Mouse (Mus musculus): ENCODE data around the gene Ap2b1. TPM values are rescaled to one million over a fixed set of nuclear protein-coding genes. Genes with fewer than 3 reads are reported as not detected.

The Ap2b1 gene
- polyA plus RNA-seq, 1 experiment, result 115 TPM

DNA sequence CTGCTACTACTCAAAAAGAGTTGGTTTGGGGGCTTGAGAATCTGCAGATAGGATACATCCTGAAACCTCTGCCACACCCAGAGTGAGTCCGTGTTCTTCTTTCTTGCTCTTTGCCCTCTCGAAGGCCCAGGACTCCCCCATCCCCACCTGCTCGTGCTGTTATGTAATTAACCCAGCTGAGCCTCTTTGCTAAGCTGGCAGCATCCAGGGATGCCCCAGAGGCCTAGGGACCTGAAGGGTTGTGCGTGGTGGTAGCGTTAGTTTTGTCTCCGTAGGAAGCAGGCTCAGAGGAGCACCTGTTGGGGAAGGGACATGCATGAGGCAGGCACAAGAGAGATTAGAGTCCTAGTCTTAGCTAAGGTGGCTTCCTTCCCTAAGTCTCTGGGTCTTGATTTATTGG is 111.7 kb downstream of the Ap2b1 start:
- no peak for TF ChIP-seq CTCF (IDR thresholded peaks at IDR 0.05; ENCODE audit: borderline replicate concordance, insufficient read depth, low read length)
- TF ChIP-seq POLR2A (IDR thresholded peaks at IDR 0.05; ENCODE audit: low read depth, low read length), result no peak
- H3K4me3 ChIP-seq (ENCODE audit: insufficient read depth, low read length), result no peak overlapping the region
- no peak overlapping the region for H3K27ac ChIP-seq (ENCODE audit: insufficient read depth, low read length)
- H3K4me1 ChIP-seq (ENCODE audit: control insufficient read depth, insufficient read depth, low read length), result no peaks in the 10 kb centered on the region

DNA sequence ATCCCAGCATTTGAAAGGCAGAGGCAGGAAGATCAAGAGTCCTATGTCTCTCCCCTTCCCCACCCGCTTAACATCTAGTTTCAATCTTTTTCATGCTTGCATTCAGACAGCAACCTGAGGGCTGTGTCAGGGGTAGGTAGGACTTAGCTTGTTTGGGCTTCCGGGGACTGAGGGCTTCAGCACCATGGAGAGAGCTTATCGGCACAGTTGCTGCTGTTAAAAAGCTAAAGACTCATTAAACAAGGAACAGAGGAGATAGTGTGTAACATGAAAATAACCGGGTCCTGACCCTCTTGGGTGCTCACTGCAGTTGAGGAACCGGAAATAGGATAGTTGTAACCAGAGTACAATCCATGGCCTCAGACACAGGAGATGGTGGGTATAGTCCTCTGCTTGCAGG is 118.3 kb downstream of the Ap2b1 start:
- Histone ChIP-seq H3K4me1 (ENCODE audit: control insufficient read depth, insufficient read depth, low read length) (no peaks in the 10 kb centered on the region), H3K4me3 (ENCODE audit: insufficient read depth, low read length) (no peak overlapping the region), H3K27ac (ENCODE audit: insufficient read depth, low read length) (no peak overlapping the region)
- no peak for TF ChIP-seq POLR2A (IDR thresholded peaks at IDR 0.05; ENCODE audit: low read depth, low read length)
- TF ChIP-seq CTCF (IDR thresholded peaks at IDR 0.05; ENCODE audit: borderline replicate concordance, insufficient read depth, low read length), result no peak

DNA sequence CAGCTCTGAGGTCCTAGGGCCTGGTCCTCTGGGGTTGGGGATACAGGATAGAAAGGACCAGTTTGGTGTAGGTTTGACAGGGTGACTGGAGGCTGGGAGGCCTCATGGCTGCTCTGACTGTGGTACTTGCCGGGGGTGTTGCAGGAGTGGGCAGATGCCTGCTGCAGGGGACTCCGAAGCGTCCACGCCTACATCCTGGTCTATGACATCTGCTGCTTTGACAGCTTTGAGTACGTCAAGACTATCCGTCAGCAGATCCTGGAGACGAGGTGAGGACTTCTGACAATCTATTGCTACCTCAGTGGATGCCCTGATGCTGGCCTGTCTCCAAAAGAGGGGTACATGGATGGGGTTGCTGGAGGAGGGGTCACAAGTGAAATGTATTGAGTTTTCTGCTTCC is 118.9 kb downstream of the Ap2b1 start:
- H3K27ac ChIP-seq (ENCODE audit: insufficient read depth, low read length), result no peak overlapping the region
- H3K4me3 ChIP-seq (ENCODE audit: insufficient read depth, low read length), result no peak overlapping the region
- H3K4me1 ChIP-seq (ENCODE audit: control insufficient read depth, insufficient read depth, low read length), result no peaks in the 10 kb centered on the region
- no peak for TF ChIP-seq POLR2A (IDR thresholded peaks at IDR 0.05; ENCODE audit: low read depth, low read length)
- TF ChIP-seq CTCF (IDR thresholded peaks at IDR 0.05; ENCODE audit: borderline replicate concordance, insufficient read depth, low read length), result no peak

DNA sequence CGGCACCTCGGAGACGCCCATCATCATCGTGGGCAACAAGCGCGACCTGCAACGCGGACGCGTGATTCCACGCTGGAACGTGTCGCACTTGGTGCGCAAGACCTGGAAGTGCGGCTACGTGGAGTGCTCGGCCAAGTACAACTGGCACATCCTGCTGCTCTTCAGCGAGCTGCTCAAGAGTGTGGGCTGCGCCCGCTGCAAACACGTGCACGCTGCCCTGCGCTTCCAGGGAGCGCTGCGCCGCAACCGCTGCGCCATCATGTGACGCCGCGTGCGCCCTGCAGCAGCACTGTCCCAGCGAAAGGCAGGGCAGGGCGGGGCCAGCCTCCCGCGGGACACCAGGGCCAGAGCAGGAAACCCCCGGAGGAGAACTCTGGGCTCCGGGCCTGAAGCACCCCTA is 119.7 kb downstream of the Ap2b1 start:
- TF ChIP-seq POLR2A (IDR thresholded peaks at IDR 0.05; ENCODE audit: low read depth, low read length), result no peak
- no peak overlapping the region for H3K27ac ChIP-seq (ENCODE audit: insufficient read depth, low read length)
- no peak overlapping the region for H3K4me3 ChIP-seq (ENCODE audit: insufficient read depth, low read length)
- no peaks in the 10 kb centered on the region for H3K4me1 ChIP-seq (ENCODE audit: control insufficient read depth, insufficient read depth, low read length)

DNA sequence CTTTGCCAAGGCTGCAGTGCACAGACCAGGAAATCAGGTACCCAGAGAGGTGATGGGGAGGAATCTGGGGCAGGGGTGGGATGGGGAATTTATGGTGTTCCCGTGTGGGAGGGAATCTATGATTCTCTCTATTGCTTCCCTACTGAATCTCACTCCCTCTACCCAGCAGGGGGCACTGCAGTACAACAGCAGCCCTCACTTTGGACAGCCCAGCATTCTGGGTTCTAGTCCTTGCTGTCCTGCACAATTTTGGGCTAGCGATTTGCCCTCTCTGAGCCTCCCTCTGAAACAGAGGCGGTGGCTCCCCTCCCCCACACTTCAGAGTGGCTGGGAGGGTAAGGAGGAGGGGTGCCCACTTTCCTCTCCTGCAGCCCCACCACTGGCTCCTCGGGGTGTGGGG is 121.5 kb downstream of the Ap2b1 start:
- Histone ChIP-seq H3K27ac (ENCODE audit: insufficient read depth, low read length) (no peak overlapping the region), H3K4me3 (ENCODE audit: insufficient read depth, low read length) (no peak overlapping the region), H3K4me1 (ENCODE audit: control insufficient read depth, insufficient read depth, low read length) (no peaks in the 10 kb centered on the region)
- TF ChIP-seq CTCF (IDR thresholded peaks at IDR 0.05; ENCODE audit: borderline replicate concordance, insufficient read depth, low read length) (0 out of 2 replicates have a peak, but pooled peaks have one; percentile 2), POLR2A (IDR thresholded peaks at IDR 0.05; ENCODE audit: low read depth, low read length) (no peak)

DNA sequence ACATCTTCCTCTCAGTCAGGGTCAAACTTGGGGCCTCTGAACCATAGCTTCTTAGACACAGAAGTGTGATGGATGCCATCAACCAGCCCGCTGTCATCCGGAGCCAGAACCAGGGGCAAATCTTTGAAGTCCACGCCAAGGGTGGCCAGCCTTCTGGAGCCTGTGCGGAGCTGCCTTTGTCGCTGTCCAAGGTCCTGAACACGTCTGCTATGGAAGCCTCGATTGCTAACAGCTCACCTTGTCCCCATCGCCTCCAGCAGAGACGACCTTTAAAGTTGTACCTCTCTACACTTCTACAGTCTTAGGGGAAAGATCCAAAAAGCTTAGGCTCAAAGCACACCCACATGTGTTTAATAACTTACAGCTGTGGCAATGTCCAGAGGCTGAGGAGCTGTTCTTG is 122.5 kb downstream of the Ap2b1 start:
- no peak for TF ChIP-seq CTCF (IDR thresholded peaks at IDR 0.05; ENCODE audit: borderline replicate concordance, insufficient read depth, low read length)
- TF ChIP-seq POLR2A (IDR thresholded peaks at IDR 0.05; ENCODE audit: low read depth, low read length), result no peak
- Histone ChIP-seq H3K4me3 (ENCODE audit: insufficient read depth, low read length) (no peak overlapping the region), H3K4me1 (ENCODE audit: control insufficient read depth, insufficient read depth, low read length) (no peaks in the 10 kb centered on the region), H3K27ac (ENCODE audit: insufficient read depth, low read length) (no peak overlapping the region)

DNA sequence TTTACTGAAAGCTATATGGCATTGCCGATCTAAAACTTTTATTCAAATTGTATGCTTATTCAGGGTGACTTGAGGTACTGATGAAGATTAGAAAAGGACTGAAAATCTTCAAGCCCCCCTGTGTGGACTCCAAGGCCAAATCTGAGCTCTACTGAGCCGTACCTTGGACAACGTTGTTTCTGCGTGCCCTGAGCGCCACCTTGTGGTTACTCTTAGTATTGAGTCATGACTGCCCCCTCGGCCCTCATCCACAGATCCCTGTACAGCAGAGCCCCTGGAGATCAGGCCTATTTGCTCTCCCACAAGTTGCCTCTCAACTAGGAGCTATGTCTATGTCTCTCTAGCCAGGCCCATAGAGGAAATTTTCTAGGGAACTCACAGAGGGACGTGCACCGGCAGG is 125.9 kb downstream of the Ap2b1 start:
- TF ChIP-seq POLR2A (IDR thresholded peaks at IDR 0.05; ENCODE audit: low read depth, low read length) (no peak), CTCF (IDR thresholded peaks at IDR 0.05; ENCODE audit: borderline replicate concordance, insufficient read depth, low read length) (peak; percentile 96)
- H3K27ac ChIP-seq (ENCODE audit: insufficient read depth, low read length), result no peak overlapping the region
- no peak overlapping the region for H3K4me3 ChIP-seq (ENCODE audit: insufficient read depth, low read length)
- H3K4me1 ChIP-seq (ENCODE audit: control insufficient read depth, insufficient read depth, low read length), result no peaks in the 10 kb centered on the region

DNA sequence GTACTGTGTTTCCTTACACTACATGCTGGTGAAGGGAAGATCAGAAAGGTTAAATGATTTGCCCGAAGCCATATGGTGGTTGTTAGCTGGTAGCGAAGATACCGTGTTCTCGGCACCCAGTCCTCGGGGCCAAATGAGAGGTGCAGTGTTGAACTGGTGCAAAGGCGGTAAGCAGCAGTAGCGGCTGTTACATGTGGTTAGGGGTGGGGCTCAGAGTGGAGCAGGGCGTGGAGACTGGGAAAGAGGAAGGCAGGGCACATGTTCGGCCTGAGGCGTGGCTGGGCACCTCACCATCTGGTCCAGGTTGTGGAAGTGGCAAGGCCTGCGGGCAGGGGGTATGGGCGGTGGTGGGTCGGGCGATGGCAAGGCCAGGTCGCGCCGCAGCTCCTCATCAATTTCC is 128.1 kb downstream of the Ap2b1 start:
- Histone ChIP-seq H3K4me1 (ENCODE audit: control insufficient read depth, insufficient read depth, low read length) (no peaks in the 10 kb centered on the region), H3K4me3 (ENCODE audit: insufficient read depth, low read length) (no peak overlapping the region), H3K27ac (ENCODE audit: insufficient read depth, low read length) (no peak overlapping the region)
- TF ChIP-seq CTCF (IDR thresholded peaks at IDR 0.05; ENCODE audit: borderline replicate concordance, insufficient read depth, low read length) (no peak), POLR2A (IDR thresholded peaks at IDR 0.05; ENCODE audit: low read depth, low read length) (no peak)

DNA sequence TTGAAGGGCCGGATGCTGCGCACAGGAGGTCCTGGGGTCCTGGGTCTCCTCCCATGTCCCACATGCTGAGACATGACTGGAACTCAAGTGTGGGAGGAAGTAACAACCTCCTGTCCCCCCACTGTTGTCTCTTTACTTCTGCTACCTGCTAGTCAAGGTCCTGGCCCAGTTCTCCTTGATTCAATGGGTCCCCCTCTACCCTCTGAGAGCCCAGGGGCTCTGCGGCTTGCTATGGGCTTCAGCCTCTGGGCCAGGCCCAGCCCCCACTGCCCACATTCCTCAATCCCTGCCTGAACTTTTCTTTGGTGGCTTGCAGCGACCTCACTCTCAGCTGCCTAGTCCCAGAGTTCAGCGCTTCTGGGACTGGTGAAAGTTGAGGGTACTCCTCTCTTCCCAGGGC is 130.5 kb downstream of the Ap2b1 start, which contains the start of gene Gas2l2:
Gene Gas2l2 (minus strand): TSS at position 101 of the 400 bp plus-strand sequence.
- Histone ChIP-seq H3K4me1 (ENCODE audit: control insufficient read depth, insufficient read depth, low read length) (no peaks in the 10 kb centered on the region), H3K4me3 (ENCODE audit: insufficient read depth, low read length) (no peak within 1 kb of the TSS), H3K27ac (ENCODE audit: insufficient read depth, low read length) (no peak within 1 kb of the TSS)
- TF ChIP-seq CTCF (IDR thresholded peaks at IDR 0.05; ENCODE audit: borderline replicate concordance, insufficient read depth, low read length) (no peak), POLR2A (IDR thresholded peaks at IDR 0.05; ENCODE audit: low read depth, low read length) (no peak)

DNA sequence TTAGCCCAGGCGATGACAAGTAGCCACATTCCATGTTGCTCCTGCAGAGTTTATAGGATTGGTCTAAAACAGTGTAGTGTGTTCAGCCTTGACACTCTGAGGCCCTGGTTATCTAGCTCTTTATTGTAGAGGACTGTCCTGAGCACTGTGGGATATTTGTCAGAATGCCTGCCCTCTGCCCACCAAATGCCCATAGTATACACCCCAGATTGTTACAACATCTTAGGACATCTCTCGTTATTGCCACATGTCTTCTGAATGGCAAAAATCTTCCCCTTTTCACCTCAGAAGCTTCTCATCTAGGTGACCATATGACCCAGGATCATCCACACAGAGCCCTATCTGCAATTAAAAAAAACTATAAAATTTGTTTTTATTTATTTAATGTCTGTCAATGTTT is 133.7 kb downstream of the Ap2b1 start:
- H3K27ac ChIP-seq (ENCODE audit: insufficient read depth, low read length), result no peak overlapping the region
- H3K4me3 ChIP-seq (ENCODE audit: insufficient read depth, low read length), result no peak overlapping the region
- no peaks in the 10 kb centered on the region for H3K4me1 ChIP-seq (ENCODE audit: control insufficient read depth, insufficient read depth, low read length)
- no peak for TF ChIP-seq POLR2A (IDR thresholded peaks at IDR 0.05; ENCODE audit: low read depth, low read length)
- no peak for TF ChIP-seq CTCF (IDR thresholded peaks at IDR 0.05; ENCODE audit: borderline replicate concordance, insufficient read depth, low read length)

DNA sequence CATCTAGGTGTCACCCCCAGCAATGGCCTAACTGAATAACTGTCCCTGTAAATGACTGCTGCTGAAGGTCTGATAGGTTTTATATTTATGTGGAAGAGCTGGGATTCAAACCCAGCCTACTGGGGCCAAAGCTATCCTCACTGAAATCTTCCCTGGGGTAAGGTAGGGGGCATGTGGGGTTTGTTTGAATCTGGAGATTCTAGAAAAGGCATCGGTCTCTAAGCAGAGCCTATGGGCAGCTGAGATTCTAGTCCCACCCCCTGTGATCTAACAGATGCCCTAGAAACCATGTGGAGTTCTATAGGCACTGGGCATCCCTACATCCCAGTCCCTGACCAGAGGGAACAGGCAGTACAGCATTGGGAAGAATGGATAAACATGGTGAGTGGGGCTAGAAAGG is 138.6 kb downstream of the Ap2b1 start, which contains the start of gene 1700020L24Rik:
Gene 1700020L24Rik (plus strand): TSS at position 301 of the 400 bp plus-strand sequence.
- Histone ChIP-seq H3K4me1 (ENCODE audit: control insufficient read depth, insufficient read depth, low read length) (no peaks in the 10 kb centered on the region), H3K4me3 (ENCODE audit: insufficient read depth, low read length) (no peak within 1 kb of the TSS), H3K27ac (ENCODE audit: insufficient read depth, low read length) (no peak within 1 kb of the TSS)
- TF ChIP-seq POLR2A (IDR thresholded peaks at IDR 0.05; ENCODE audit: low read depth, low read length) (no peak), CTCF (IDR thresholded peaks at IDR 0.05; ENCODE audit: borderline replicate concordance, insufficient read depth, low read length) (no peak)

Data from embryonic fibroblast, embryonic 13.5 days (primary cell).